Mouse (Mus musculus): ENCODE measurements around the gene Pqbp1.
"Not testable (repeated sequence)": the region's sequence is repeated elsewhere in the genome, so short reads cannot be mapped to it uniquely, and the experiment has no call there.

The Pqbp1 gene

DNA sequence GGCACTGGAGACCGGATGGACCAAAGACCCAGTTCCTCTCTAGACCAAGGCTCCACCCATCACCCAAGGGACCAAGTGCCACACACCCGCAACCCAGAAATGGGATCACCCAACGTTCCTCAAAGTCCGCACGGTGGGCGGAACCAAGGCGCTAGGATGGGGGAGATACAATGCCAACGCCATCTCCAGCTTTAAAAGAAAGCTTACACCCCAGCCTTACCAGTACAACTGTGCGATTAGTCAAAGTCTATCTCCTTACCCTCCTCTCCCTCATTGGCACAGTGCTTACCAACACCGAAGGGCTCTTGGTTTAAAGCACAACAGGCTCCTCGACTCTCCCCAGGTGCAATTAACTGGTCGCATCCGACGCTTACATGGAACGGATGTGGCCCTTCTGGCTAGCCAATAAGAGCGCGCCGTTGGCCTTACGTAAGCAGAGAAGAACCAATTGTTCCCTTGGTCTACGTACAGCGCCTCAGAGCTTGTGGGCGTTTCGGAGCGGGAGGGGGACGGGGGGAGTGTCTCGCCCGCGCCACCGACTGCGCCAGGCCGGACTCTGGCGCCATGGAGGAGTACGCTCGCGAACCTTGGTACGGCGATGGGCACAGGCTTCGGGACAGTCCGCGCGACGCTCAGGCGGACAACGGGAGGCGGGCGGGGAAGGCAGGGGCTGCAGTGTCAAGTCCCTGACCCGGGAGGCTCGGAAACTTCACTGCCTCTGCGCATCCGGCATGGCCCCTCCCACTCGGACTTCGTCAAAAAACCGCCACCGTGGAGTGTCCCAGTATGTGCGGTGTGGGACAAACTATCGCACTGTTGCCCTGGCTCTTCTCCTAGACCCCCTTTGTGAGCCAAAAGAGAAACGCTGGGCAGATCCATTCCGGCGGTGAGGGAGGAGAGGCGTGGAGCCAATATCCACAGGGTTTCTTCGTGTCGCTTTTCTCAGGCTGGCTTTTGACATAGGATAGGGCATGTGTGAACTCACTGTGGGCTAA, at the start of gene Pqbp1, which contains the start of gene Timm17b:
Gene Pqbp1, minus strand, starts transcription at position 390 of the 995 bp plus-strand sequence.
Gene Timm17b, plus strand, starts transcription at position 478 of the 995 bp plus-strand sequence.
- DNase-seq (ENCODE audit: low spot score in 2 of 2) = peak; percentile 90 to 93

DNA sequence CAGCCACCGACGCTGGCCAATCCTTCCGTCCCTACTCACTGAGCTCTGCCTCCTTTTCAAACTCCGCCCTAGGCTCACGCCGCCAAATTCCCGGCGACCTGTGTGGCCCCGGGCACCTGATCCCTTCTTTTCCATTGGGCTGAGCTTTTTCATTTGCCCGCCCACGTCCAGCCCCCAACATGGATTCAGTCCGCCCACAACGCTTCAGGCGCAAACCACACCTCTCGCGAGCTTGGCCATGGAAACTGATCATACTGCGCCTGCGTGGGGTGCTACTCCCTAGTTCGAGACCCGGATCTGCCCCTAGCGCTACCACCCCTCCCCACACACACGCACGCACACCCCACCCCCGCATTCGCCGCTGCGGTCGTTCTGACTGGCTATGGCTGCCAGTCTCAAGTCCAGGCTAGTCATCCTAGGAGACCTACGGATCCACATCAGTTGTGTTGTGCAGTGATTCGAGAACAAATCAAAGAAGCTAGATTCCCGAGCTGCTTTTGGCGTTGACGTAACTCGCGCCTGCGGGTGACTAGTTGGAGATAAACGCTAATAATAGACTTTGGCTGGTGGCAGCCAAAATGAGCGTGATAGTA, 48.9 kb upstream of the Pqbp1 start:
- DNase-seq (ENCODE audit: low spot score in 2 of 2) = peak; percentile 94 to 96

DNA sequence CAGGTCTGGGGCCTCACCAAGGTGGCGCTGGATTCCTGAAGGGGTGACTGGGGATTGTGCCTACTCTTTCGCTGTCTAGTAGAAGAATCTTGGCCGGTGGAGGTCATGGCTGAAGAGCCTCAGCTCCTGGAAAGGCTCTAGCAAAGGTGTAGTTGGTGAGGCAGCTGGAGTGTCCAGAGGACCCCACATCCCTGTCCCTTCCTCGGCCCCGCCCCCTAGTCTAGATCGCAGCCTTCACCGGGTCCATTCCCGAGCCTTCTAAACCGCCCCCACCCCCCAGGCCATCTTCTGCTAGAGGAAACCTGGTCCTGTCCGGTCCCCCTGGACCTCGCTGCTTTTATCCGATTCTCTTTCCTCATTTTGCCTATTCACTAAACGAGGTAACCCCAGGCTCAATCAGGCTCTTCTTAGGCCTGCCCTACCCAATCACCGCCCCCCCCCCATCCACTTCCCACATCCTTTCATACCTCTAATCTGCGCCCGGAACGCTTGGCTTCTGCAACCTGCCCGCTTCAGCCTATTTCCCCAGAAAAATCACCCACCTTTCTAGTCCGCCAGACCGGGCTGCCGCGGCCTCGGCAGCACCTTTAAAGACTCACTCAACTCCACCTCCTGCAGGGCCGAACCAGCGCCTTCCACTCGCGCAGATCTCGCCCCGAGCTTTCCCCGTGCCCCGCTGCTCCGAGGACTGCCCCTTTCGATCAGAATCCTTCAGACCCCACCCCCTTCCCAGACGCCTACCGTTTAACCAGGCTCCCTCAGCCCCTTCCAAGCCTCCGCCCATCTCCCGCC, 48.2 kb upstream of the Pqbp1 start, which contains the start of gene Hdac6:
Gene Hdac6, minus strand, starts transcription at position 782 of the 792 bp plus-strand sequence.
- peak in 1 of 2 experiments; percentile 2 for DNase-seq (ENCODE audit: low spot score in 2 of 2)

DNA sequence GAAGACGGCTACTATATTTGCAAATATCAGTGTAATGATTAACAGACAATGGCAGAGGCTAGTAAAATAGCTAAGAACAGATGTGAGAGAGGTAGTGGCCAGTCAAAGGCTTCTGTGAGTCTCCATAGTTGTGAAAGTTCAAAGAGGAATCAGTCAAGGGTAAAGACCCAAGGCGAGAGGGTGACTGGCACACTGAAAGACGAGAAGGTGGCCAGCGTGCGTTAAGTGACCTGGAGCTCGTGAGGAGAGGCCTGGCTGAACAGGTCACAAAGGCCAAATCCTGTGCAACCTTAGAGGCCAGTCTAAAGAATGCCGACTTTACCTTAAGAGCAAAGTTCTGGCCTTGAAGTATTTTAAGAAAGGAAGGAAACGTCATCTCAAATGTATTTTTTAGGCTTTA, 46.5 kb upstream of the Pqbp1 start:
- DNase-seq (ENCODE audit: low spot score in 2 of 2) = no peak

DNA sequence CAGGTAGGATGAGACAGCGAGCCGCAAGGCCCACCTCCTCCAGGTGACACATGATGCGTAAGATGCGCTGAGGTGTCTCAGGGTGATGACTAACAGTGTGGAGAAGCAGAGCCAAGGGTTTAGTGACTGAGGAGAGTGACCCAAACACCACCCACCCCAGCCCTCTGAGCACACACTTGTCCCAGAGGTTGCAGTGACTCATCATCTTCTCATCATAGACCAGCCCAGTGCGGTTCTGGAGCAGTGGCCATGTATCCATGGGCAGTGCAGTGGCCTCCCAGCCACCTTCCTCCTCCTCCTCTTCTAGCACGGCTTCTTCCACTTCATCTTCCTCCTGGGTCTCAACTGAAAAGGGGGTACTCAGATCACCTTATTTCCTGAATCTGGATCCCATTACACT, 38.6 kb upstream of the Pqbp1 start:
- DNase-seq (ENCODE audit: low spot score in 2 of 2) = no peak

DNA sequence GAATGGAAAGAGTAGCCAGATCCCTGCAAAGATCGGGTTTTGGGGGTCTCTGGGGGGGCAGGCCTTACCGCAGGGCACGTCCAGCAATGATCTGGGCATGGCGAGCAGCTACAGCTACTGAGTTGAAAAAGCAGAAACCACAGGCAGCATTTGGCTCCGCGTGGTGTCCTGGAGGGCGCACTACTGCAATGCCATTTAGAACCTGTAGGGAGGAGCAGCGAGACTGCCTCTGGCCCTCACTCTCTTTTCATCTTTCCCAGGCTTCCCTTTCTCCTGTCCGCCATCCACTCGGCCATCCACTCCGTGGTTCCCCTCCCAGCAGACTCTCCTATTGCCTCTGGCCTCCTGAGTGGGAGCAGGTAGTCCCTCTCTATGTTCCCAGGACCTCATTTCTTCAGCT, 37.8 kb upstream of the Pqbp1 start:
- no peak for DNase-seq (ENCODE audit: low spot score in 2 of 2)

DNA sequence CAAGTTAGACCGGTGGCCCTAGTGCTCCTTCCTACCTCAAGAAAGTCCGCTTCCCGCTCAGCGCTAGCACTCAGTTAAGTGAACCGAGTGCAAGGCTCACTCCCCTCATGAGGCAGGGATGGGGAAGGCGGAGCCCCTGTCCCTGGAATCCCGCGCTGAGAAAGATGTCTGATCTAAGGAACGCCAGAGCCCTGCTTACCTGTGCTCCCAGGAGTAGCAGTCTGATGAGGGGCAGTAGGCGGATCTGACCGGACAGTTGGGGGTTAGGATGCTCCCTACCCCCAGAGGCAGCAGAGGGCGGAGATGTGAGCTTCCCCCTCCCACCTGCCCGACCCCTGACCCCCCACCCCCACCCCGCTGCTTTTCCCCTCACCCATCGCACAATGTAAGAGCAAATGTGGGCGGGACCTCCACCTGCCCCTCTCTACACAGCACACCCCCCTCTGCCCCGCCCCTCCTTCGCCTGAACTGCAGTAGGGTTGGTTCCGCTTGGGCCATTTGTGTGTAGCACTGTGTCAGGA, 29.3 kb upstream of the Pqbp1 start, which contains the start of gene Eras:
Gene Eras, minus strand, starts transcription at position 338 of the 521 bp plus-strand sequence.
- no peak for DNase-seq (ENCODE audit: low spot score in 2 of 2)

DNA sequence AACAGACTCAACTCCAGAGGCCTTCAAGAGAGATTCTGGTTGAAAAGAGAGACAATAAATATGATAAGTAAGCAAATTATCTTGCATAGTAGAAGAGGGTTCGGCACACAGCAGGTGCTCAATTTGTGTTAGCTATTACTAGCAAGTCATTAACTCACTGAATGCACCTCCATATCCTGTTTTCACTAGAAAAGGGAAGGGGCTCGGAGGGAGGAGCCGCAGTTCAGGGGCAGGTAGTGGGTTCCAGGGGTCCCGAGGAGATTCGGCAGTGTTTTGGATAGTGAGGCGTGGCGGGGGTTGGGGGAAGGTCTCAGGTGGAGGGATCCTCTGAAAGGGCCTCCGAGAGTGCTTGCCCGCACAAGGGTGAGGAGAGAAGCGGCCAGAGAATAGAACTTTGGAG, 28.0 kb upstream of the Pqbp1 start:
- DNase-seq (ENCODE audit: low spot score in 2 of 2) = no peak

DNA sequence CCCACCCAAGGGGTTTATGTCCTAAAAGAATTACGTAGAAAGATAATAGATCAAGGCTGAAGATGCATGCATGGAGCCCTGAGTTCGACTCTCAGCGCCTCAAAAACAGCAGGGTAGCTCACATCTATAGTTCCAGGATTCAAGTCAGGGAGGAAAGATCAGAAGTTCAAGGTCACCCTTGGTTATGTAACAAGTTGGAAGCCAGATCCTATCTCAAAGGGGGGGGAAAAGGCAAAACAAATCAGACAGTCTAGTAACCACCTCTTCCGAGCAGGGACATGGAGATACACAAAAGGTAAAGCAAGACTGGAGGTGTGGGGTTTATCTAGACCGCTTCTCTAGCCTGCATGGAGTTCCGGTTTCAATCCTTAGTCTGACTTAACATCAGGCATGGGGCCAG, 27.2 kb upstream of the Pqbp1 start:
- no peak for DNase-seq (ENCODE audit: low spot score in 2 of 2)

DNA sequence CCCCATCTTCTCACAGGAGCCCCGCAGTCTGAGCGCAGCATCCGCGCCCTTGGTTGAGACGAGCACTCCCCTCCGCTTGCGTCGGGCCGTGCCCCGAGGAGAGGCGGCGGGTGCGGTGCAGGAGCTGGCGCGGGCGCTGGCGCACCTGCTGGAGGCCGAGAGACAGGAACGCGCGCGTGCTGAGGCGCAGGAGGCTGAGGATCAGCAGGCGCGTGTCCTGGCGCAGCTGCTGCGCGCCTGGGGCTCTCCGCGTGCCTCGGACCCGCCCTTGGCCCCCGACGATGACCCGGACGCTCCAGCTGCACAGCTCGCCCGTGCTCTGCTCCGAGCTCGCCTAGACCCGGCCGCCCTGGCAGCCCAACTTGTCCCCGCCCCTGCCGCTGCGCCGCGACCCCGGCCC, 23.0 kb upstream of the Pqbp1 start:
- DNase-seq (ENCODE audit: low spot score in 2 of 2) = no peak

DNA sequence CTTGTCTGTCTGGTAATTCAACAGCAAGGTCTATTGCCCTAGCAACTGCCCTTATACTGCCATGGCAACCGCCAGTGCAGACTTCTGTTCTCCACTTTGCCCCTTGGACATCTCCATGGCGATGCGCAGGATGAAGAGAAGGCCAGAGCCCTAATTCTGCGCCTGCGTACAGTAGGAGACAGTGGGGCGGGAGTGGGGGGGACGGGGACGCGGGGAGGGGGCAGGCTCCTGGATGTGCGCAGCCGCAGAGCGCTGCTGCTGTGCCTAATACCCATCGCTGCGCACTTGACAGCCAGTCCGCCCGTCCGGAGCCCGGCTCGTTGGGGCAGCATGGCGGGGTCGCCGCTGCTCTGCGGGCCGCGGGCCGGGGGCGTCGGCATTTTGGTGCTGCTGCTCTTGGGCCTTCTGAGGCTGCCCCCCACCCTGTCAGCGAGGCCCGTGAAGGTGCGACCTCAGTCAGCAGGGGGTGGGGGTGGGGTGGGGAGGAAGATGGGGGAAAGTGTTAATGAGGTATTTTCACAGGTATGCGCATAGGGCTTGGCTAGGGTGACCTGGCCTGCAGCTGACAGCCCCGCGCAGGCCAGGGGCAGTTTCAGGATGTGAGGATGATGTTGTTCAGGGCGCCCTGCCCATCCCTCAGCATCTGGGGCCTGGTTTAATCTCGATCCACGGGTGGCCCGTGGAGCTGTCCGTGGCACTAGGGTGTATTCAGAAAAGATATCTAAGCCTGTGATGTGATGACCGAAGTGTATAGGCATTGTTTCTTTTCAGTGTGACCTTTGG, 20.7 kb upstream of the Pqbp1 start, which contains the start of gene Pcsk1n:
Gene Pcsk1n, plus strand, starts transcription at position 222 of the 783 bp plus-strand sequence.
- no peak for DNase-seq (ENCODE audit: low spot score in 2 of 2)

DNA sequence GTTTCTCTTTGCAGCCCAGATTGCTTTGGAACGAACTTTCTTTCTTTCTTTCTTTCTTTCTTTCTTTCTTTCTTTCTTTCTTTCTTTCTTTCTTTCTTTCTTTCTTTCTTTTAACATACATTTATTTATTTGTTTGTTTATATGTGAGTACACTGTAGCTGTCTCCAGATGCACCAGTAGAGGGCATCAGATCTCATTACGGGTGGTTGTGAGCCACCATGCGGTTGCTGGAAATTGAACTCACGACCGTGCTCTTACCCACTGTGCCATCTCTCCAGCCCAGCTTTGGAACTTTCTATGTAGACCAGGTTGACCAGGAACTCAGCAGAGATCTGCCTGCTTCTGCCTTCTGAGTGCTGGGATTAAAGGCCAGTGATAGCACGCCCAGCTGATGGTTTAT, 18.9 kb upstream of the Pqbp1 start:
- not testable (repeated sequence) for DNase-seq (ENCODE audit: low spot score in 2 of 2)

DNA sequence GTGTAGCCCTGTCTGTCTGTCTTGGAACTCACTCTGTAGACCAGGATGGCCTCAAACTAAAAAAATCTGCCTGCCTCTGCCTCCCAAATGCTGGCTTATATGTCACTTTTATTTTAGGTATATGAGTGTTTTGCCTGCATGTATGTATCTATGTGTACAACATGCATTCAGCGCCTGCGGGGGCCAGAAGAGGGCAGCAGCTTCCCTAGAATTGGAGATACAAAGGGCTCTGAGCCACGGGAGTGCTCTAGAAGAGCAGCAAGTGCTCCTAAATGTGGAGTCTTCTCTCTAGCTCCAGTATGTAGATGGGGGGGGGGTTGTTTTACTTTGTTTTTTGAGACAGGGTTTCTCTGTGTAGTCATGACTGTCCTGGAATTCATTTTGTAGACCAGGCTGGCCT, 16.6 kb upstream of the Pqbp1 start:
- DNase-seq (ENCODE audit: low spot score in 2 of 2) = peak in 1 of 2 experiments; percentile 12

DNA sequence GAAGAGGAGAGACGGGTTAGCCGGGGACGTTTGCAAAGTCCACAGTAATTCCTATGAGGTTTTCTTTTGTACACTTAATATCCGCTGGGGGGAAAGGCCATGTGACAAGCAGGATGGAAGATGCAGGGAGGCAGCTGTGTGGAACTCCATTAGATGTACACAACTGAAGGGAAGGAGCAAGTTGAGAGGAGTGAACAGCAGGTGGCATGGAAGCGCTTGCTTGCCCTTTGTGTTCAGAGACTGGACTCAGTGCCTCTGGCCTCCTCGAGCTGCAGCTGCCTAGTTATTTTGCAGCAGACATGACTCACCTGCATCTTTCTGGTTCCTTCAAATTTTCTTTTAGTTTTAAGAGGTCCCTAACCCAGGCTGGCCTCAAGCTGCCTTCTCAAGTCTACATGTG, 11.4 kb upstream of the Pqbp1 start:
- no peak for DNase-seq (ENCODE audit: low spot score in 2 of 2)

DNA sequence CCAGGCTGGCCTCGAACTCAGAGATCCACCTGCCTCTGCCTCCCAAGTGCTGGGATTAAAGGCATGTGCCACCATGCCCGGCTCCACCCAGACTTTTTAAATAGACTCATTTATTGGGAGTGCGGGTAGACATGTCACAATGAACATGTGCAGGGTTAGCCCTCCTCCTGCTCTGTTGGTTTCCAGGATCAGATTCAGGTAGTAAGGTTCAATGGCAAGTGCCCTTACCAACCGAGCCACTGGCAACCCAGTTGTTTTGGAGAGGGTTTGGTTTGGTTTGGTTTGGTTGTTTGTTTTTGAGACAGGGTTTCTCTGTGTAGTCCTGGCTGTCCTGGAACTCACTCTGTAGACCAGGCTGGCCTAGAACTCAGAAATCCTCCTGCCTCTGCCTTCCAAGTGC, 10.2 kb upstream of the Pqbp1 start, which contains the start of gene Gm10490:
Gene Gm10490, plus strand, starts transcription at position 301 of the 400 bp plus-strand sequence.
- not testable (repeated sequence) for DNase-seq (ENCODE audit: low spot score in 2 of 2)

DNA sequence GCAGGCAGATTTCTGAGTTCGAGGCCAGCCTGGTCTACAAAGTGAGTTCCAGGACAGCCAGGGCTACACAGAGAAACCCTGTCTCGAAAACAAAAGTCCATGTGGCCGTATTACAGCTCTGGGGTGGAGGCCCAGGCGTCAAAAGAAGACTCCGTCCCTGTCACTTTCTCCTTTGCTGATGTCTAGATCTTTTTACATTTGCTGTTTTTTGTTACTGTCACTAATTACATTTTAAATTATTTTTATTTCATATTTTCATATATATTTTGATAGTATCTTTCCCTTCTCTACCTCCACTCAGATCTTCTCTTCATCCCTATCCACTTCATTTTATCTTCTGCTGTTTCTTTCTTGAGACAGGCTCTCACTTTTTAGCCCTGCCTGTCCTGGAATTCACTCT, 8.7 kb upstream of the Pqbp1 start, which contains the start of gene Gm10491:
Gene Gm10491, minus strand, starts transcription at position 101 of the 400 bp plus-strand sequence.
- DNase-seq (ENCODE audit: low spot score in 2 of 2) = no peak

DNA sequence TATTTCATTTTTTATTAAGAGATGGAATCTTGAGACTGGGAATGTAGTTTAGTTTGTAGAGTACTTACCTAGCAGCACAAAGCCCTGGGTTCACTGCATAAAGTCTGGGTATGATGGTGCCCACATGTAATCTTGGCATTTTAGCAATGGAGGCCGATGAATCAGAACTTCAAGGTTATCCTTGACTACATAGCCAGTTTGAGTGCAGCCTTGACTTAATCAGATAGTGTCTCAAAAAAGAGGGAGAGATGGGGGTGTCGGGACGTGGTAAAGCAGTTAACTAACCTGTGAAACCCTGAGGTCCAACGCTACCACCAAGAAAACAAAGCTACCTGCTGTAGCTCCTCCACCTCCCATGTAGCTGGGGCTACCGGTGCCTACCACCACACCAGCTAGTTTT, 5.4 kb upstream of the Pqbp1 start:
- no peak for DNase-seq (ENCODE audit: low spot score in 2 of 2)

DNA sequence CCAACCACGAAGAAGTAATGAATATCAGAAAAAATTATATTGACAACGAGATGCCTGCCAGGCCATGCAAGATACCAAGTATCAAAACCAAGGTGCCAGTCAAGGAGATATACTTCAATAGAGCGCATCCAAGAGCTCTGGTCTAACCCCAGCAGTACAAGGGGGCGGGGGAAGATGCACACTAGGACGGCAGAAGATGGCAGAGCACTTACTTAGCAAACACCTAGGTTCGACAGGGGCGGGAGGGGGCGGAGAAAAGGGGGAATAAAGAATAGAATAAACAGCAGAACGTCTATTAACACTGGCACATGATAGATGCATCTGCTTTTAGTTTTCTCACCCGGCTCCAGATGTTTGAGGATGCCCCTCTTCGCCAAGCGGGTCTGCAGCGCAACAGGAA, 858 bp downstream of the Pqbp1 start:
- no peak for DNase-seq (ENCODE audit: low spot score in 2 of 2)

DNA sequence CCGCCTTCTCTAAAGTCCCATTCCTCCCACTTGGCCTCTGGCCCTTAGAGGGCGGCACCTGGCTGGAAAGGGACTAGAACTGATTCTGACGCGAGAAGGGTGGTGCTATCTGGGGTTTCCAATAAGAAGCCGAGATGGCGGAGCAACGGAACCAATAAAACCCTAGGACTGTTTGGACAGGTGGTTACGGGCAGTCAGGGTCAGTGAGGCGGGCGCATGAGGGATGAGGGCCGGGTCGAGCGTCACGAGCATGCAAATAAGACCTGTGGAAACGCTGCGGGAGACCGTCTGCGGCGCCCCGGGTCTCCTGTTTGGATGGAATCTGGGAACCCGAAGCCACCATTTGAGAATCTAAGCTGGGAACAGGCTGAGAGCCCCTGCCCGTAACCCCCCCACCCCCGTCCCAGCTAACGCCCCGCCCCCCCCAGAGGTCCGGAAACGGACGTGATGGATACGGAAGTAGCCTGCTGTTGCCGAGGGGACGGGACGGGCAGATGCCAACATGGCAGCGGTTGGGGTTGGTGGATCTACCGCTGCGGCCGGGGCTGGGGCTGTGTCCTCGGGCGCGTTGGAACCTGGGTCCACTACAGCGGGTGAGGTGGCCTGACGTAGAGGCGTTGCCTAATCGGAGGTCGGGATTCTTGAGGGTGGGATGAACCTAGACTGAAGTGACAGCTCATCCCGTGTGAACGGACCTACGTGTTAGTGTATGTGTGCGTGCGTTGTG, 15.1 kb downstream of the Pqbp1 start, which contains the start of gene Slc35a2:
Gene Slc35a2, plus strand, starts transcription at position 188 of the 727 bp plus-strand sequence.
- DNase-seq (ENCODE audit: low spot score in 2 of 2) = peak; percentile 92 to 94

DNA sequence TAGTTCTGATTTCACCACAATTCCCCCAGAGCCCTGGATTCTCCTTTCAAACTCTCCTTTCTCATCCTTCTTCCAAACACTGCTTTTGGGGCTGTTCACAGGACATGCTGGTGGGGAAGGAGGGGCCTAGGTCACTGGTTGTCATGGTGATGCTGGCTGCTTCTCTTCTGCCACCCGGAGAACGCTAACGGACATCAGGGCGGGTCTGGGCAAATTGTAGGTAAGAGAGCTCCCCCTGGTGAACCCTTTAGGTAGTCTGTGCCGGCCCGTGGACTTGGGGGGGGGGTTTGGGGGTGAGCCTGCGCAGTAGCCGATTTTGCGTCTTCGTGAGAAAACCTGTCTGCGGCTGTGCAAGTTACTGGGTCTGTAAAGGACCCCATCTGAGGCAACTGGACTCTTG, 19.2 kb downstream of the Pqbp1 start:
- DNase-seq (ENCODE audit: low spot score in 2 of 2) = peak; percentile 51 to 57
